Mouse (Mus musculus) adrenal gland, adult 8-10 months (tissue): ENCODE results near the gene Cacna1d. TPM values are rescaled to one million over a fixed set of nuclear protein-coding genes. Genes with fewer than 3 reads are reported as not detected.

Source experiments
- DNase-seq: peaks from one replicate; pipeline ENCODE4 v3.0.0; 2022
- total RNA-seq, 4 experiments: library from RNA; stranded (reverse); gene quantifications; 2 replicates each; pipeline ENCODE4 v1.2.4; 2022

Gene Cacna1d
- total RNA-seq, 4 experiments from 2014 or later = 11.9 to 40.7 (median 22.2) TPM

- no peak for DNase-seq
Measured at GRCm38 (mm10) chr14:30329109-30329508, 162.1 kb downstream of the Cacna1d start.

- no peak for DNase-seq
Measured at GRCm38 (mm10) chr14:30327452-30327851, 163.8 kb downstream of the Cacna1d start.

DNA sequence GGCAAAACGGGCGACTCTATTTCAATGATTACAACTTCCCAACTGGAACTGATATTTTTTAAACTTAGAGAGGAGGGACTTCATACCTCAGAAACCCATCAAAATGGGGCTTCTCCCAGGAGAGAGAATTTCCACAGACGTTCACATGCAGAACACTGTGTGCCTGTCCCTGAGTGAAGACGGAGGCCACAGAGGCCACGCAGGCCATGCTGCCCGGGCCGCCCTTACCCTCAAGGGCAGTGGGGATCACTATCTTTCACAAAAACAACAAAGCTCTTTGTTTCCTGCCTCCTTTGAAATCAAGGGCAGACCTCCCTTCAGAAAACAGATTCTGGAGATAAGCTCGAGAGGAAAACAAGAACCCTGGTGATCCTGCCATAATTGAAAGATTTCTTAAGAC is 164.2 kb downstream of the Cacna1d start:
- no peak for DNase-seq

DNA sequence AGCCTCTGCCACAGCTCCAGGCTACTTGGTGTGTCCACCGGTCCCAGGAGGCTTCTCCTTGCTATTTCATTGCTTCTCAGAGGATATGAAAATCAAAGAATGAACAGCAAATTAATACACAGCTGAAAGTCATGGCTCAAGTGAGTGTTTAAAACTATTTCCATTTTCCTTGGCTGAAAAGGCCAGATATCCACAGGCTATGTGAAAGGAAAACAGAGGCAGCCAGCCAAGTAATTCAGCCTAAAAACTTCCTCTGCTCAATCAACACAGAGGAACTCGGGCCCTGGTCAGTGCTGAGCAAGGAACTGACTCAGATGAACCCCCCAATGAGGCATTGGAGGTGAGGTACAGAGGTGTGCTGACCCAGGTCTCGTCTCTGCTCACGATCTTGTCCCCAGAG is 165.0 kb downstream of the Cacna1d start:
- no peak for DNase-seq

- DNase-seq = no peak
Measured at GRCm38 (mm10) chr14:30324994-30325393, 166.3 kb downstream of the Cacna1d start.

- DNase-seq = no peak
Measured at GRCm38 (mm10) chr14:30318715-30319437, 172.4 kb downstream of the Cacna1d start.

DNA sequence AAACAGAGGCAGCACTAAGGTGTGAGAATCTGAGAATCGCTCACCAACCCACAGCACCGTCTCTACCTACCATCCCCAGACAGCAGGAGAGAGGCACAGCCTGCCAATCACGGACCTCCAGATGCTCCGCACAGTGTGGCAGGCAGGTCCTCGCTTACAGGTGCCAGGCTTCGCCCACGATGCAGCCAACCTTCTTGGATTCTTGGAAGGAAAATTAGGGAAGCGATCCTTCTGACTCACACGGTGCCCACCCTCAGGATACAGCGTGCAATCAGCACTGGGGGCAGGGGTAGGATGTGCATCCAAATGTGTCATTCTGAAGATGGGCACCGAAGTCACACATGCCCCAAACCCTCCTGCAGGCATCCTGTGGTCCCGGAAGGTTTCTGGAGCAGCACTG is 173.0 kb downstream of the Cacna1d start:
- DNase-seq = no peak

DNA sequence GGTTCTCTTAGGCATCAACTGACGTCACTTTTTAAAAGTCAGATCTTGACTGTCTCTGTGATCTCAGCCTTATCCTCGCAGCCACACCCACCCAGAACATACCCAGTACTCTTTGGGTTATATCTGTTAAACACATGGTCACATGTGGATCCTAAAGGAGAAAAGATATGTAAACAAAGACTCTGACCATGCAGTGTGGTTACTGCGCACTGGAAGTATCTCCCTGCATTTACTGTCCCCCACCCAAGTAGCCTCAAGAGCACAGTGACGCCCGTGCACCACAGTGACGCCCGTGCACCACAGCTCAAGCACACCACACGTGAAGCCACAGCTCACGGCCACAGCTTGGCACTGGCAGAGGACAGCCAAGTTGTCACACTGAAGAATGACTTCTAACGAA is 173.6 kb downstream of the Cacna1d start:
- DNase-seq = no peak

- DNase-seq = no peak
Measured at GRCm38 (mm10) chr14:30311206-30311889, 179.9 kb downstream of the Cacna1d start.

- no peak for DNase-seq
Measured at GRCm38 (mm10) chr14:30310236-30310635, 181.0 kb downstream of the Cacna1d start.

GRCm38 (mm10) chr14:30306221-30306620 is 185.0 kb downstream of the Cacna1d start:
- DNase-seq = no peak

GRCm38 (mm10) chr14:30299946-30300345 is 191.3 kb downstream of the Cacna1d start:
- no peak for DNase-seq

- no peak for DNase-seq
Measured at GRCm38 (mm10) chr14:30297492-30297891, 193.8 kb downstream of the Cacna1d start.

- DNase-seq = no peak
Measured at GRCm38 (mm10) chr14:30292135-30292463, 199.2 kb downstream of the Cacna1d start.

DNA sequence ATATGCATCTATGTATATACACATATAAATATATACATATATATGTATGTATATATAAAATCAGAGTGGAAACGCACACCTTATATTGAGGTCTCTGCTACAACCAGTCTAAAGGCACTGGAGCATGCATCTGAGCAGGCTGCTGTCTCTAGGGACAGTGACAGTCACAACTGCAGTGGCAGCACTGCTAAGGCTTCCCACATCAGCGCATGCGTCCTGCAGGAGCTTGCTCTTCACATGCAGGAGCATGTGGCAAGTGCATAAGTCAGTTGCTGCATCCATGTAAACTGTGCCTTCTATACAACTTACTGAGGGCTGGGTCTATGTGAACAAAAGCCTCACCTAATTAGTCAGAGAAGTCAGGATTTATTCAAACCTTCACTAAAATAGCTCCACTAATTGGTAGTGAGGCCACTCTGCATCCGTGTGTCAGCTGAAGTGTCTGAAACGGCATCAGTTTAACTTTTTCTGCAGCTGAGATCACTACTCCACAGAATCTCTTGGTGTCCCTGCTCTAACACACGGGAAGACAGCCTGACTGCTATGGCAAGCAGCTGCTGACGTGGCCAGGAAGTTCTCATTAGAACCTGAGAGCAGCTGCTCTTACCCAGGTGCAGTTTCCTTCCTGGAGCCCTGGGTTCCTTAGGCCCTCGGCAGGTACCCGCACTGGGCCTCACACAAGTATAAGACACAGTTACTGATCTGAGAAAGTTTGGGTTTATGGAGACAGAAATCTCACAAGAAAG is 199.7 kb downstream of the Cacna1d start:
- DNase-seq = no peak

- no peak for DNase-seq
Measured at GRCm38 (mm10) chr14:30284446-30284845, 206.8 kb downstream of the Cacna1d start.

DNA sequence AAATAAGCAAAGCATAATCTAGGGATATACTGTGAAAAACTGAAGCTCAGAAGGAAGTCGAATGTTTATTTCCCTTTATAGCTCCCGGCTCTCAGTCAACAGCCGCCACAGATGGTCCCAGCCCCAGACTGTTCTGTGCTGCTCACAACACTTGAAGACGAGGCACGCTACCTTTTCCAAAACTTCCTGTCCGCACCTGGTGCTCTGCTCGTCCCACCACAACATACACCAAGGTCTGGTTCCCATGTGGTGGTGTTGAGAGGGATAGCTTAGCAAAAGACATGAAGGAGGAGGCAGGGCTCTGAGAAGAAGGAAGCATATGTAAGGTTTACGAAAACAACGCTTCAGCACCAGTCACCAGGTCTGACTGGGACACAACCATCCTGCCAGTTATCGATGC is 207.2 kb downstream of the Cacna1d start:
- no peak for DNase-seq

DNA sequence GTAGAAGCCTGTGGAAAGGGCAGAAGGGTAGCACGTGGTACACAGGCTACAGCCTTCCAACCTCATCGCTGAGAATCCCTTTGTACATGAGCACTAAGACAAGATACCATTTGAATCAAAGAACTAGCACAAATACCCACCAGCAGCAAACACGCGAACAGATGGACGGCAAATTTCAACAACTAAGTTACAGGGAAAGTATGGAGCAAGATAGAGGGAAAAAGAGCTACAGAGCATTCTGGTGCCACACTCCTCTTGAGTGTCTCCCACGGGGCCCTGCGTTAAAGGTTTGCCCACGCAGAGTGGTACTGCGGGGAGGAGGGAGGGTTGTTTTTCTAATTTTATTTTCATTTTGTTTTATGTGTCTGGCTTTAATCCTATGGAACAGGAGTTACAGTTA is 215.7 kb downstream of the Cacna1d start:
- DNase-seq = no peak

GRCm38 (mm10) chr14:30272976-30273375 is 218.3 kb downstream of the Cacna1d start:
- no peak for DNase-seq

- no peak for DNase-seq
Measured at GRCm38 (mm10) chr14:30272523-30272922, 218.7 kb downstream of the Cacna1d start.

DNA sequence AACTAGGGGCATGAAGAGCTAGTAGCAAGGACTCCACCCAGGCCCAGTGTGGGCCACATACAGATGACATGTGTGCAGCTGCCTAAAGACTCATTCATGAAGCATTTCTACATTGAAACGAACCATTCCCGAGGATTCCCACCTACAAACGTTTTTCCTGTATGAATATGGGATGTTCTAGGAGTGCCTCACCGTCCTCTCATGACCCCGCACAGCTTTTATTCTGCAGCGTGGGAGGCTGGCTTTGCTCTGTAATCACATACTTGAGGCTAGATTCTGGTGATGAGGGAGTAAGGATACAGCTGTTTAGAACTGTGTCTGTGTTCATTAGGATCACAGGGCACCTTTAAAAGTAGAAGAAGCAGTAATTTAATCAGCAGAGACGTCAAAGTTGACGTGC is 219.4 kb downstream of the Cacna1d start:
- no peak for DNase-seq

GRCm38 (mm10) chr14:30270350-30270749 is 220.9 kb downstream of the Cacna1d start:
- DNase-seq = no peak

DNA sequence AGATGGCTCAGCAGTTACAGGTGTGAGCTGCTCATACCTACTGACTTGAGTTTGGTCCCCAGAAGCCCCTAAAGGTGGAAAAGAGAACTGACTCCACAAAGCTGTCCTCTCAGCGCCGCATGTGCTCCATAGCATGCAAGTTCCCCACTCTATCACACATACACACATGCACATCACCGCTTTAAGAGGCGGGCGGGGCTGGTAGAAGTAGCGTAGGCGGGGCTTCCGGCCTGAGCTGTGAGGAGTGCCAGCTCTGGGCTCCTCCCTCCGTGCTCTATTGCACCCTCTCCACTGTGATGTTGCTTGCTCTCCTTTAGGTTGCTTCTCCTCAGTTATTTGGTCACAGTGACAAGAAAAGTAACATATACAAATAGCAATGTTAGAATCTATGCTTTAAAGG is 225.5 kb downstream of the Cacna1d start:
- DNase-seq = no peak
